Mouse (Mus musculus) neural tube, embryonic 14.5 days (tissue): ENCODE measurements at regions not wholly inside any gene's neighbourhood (a gene's known extent, or its start where the extent isn't known, plus 50 kb on each side); places are given as distances from the start of the nearest gene placed in this dataset.

Source experiments
- ATAC-seq: fragments of 200-750 bp; cut with Nextera tagmentation; 2 replicates; pipeline ENCODE4 v1.8.0; 2017; ENCODE audit warnings: low read depth, mild to moderate bottlenecking, moderate TSS enrichment, moderate library complexity
- H3K27ac ChIP-seq: fragments of 300-500 bp; sonication (generic); 2 replicates; pipeline ENCODE4 v1.5.1; 2014; ENCODE audit warnings: low read depth, mild to moderate bottlenecking, control low read depth, low read length, moderate library complexity, mixed read lengths
- H3K27me3 ChIP-seq: fragments of 300-500 bp; sonication (generic); 2 replicates; pipeline ENCODE4 v1.6.1; 2014; ENCODE audit warnings: low read length; ENCODE audit not compliant: control insufficient read depth, insufficient read depth
- H3K36me3 ChIP-seq: fragments of 300-500 bp; sonication (generic); 2 replicates; pipeline ENCODE4 v1.6.1; 2014; ENCODE audit warnings: low read length, mixed read lengths; ENCODE audit not compliant: control insufficient read depth, insufficient read depth
- H3K4me1 ChIP-seq: fragments of 300-500 bp; sonication (generic); 2 replicates; pipeline ENCODE4 v1.6.1; 2014; ENCODE audit warnings: low read length; ENCODE audit not compliant: control insufficient read depth, insufficient read depth
- H3K4me2 ChIP-seq: fragments of 300-500 bp; sonication (generic); 2 replicates; pipeline ENCODE4 v1.6.1; 2014; ENCODE audit warnings: mild to moderate bottlenecking, low read depth, low read length, control low read depth
- H3K4me3 ChIP-seq: fragments of 300-500 bp; sonication (generic); 2 replicates; pipeline ENCODE4 v1.5.1; 2014; ENCODE audit warnings: low read depth, low read length, control low read depth, mixed read lengths
- H3K9ac ChIP-seq: fragments of 300-500 bp; sonication (generic); replicated peaks from 2 replicates; pipeline ENCODE4 v1.6.1; 2014; ENCODE audit warnings: low read depth, mild to moderate bottlenecking, control low read depth, low read length, mixed read lengths
- H3K9me3 ChIP-seq: fragments of 300-500 bp; sonication (generic); 2 replicates; pipeline ENCODE4 v1.6.1; 2016; ENCODE audit warnings: low read length; ENCODE audit not compliant: control insufficient read depth
- WGBS: fragments of 180-500 bp; shearing (Covaris S2); extraction: QIAGEN DNeasy Blood & Tissue Kit; methylation state at CpG from one replicate; pipeline ENCODE4 v1.1.7; 2014; 5-methylcytosine and 5-hydroxymethylcytosine counted together

DNA sequence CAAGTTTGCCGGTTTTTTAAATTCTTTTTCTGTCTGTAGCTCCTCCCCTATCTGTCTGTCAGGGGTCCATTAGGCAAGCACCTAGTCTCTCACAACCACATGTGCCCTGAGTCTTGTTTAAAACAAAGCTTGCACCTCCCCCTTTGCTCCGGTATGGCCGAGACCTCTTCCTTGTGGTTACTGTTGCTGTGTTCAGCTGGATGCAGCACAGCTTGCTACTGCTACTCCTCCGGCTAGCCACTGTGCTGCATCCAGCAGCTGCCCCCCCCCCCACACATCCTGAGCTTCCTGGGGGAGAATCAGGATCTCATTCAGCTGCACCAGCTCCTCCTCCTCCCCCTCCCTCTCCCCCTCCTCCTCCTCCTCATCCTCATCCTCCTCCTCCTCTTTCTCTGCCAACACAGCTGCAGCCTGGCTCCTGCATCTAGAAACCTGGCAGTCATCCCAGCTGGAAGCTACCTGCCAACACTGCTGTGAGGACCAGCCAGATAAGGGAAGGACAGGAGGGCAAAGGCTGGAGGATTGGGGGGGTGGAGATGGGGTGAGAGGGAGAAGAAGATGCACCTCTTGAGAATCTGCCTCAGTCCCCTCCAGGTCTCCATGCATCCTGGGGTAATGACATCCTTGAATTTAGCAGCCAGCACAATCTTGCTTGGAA is 114.8 kb upstream of the Tmem260 start:
- Histone ChIP-seq H3K4me1 (peaks cover 12% of the 10 kb centered on the region; the same call in 1 of the 2 replicates), H3K4me2 (0 out of 2 replicates have a peak overlapping the region, but pooled peaks have one; percentile 14), H3K27ac (no peak overlapping the region), H3K4me3 (no peak overlapping the region), H3K36me3 (no peaks in the 10 kb centered on the region), H3K27me3 (no peaks in the 10 kb centered on the region), H3K9ac (no peak overlapping the region), H3K9me3 (no peaks in the 10 kb centered on the region)
- ATAC-seq, result peak; percentile 69
- 7% methylated on average over 4 of the region's 4 CpGs for WGBS

- ATAC-seq, result no peak
- H3K4me1 ChIP-seq, result peaks cover 12% of the 10 kb centered on the region; the same call in 1 of the 2 replicates
- 66% methylated on average over 2 of the region's 2 CpGs for WGBS
These were observed 114.3 kb upstream of the Tmem260 start for GRCm38 (mm10) chr14:48331623-48332000.

GRCm38 (mm10) chr14:48332193-48332592 is 113.7 kb upstream of the Tmem260 start:
- no peak overlapping the region for H3K4me3 ChIP-seq
- 60% methylated on average over 2 of the region's 2 CpGs for WGBS
- no peaks in the 10 kb centered on the region for H3K36me3 ChIP-seq
- H3K27me3 ChIP-seq, result no peaks in the 10 kb centered on the region
- H3K4me2 ChIP-seq, result no peak overlapping the region
- no peaks in the 10 kb centered on the region for H3K9me3 ChIP-seq
- no peak overlapping the region for H3K27ac ChIP-seq
- H3K4me1 ChIP-seq, result peaks cover 12% of the 10 kb centered on the region; the same call in 1 of the 2 replicates
- no peak overlapping the region for H3K9ac ChIP-seq
- ATAC-seq, result no peak

More at GRCm38 (mm10) chr14:48331623-48332000, 114.3 kb upstream of the Tmem260 start:
- no peak overlapping the region for H3K4me2 ChIP-seq
- H3K27me3 ChIP-seq, result no peaks in the 10 kb centered on the region
- no peaks in the 10 kb centered on the region for H3K36me3 ChIP-seq
- no peak overlapping the region for H3K27ac ChIP-seq
- H3K9ac ChIP-seq, result no peak overlapping the region
- no peak overlapping the region for H3K4me3 ChIP-seq
- no peaks in the 10 kb centered on the region for H3K9me3 ChIP-seq

- Histone ChIP-seq H3K4me1 (peaks cover 12% of the 10 kb centered on the region; the same call in 1 of the 2 replicates), H3K27ac (no peak overlapping the region), H3K4me3 (no peak overlapping the region), H3K4me2 (no peak overlapping the region), H3K9me3 (no peaks in the 10 kb centered on the region), H3K9ac (no peak overlapping the region), H3K36me3 (no peaks in the 10 kb centered on the region), H3K27me3 (no peaks in the 10 kb centered on the region)
- no peak for ATAC-seq
- 61% methylated on average over 4 of the region's 4 CpGs for WGBS
These were observed 113.3 kb upstream of the Tmem260 start for GRCm38 (mm10) chr14:48332660-48333059.

DNA sequence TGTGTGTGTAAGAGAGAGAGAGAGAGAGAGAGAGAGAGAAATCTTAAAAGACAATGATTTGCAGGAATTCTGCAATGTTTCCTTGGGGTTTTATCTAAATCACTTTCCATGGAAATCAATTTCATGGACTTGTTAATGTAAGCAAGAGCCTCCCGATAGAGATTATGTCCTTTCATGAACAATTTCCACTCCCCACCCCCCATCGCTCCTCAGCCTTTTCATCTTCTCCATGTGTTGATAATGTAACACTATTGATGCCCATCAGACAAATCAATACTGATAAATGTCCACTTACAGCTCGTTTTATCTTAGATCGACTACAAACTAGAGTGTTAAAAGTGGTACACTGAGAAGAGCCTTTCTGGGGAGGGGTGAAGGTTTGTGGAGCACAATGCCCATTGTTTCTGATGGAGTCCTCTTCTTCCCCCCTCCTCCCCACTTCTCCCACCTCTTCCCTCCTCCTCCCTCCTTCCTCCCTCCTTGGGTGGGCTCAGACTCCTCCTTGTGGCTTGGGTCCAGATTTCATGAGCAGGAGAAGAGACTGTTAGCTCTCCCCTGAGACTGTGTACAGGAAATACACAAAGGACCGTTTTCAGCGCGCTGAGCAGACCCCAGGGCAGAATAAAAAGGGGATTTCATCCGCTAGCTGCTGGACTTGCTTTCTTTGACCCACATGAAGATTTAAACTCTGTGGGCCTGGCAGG is 111.7 kb upstream of the Tmem260 start:
- Histone ChIP-seq H3K9me3 (no peaks in the 10 kb centered on the region), H3K4me3 (no peak overlapping the region), H3K4me2 (no peak overlapping the region), H3K36me3 (no peaks in the 10 kb centered on the region), H3K27ac (no peak overlapping the region), H3K27me3 (no peaks in the 10 kb centered on the region), H3K4me1 (peaks cover 12% of the 10 kb centered on the region; the same call in 1 of the 2 replicates), H3K9ac (no peak overlapping the region)
- 25% methylated on average over 8 of the region's 8 CpGs for WGBS
- ATAC-seq, result peak; percentile 26; the same call in 1 of the 2 replicates

DNA sequence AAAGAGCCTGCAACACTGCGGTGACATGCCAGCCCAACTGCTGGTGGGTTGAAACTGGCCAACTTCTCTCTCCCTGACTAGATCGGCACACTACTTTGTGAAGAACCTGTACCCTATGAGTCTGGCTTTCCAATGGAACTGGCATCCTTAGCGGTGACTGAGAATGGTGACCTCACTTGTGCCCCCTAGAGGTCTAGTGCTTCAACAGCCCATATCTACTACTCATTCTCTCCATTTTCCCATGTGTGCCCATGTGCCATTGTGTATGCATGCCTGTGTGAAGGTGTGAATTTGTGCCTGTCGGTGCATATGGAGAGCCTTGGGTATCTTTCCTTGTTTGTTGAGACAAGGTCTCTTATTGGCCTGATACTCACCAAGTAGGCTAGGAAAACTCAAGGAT is 106.5 kb upstream of the Tmem260 start:
- Histone ChIP-seq H3K9ac (no peak overlapping the region), H3K36me3 (no peaks in the 10 kb centered on the region), H3K4me3 (no peak overlapping the region), H3K27ac (no peak overlapping the region), H3K27me3 (peaks cover 2% of the 10 kb centered on the region; the same call in 1 of the 2 replicates), H3K4me2 (no peak overlapping the region), H3K4me1 (0 out of 2 replicates have a peak, but pooled peaks cover 2% of the 10 kb centered on the region), H3K9me3 (no peaks in the 10 kb centered on the region)
- ATAC-seq, result no peak
- WGBS, result 82% methylated on average over 4 of the region's 4 CpGs

- Histone ChIP-seq H3K36me3 (no peaks in the 10 kb centered on the region), H3K4me2 (no peak overlapping the region), H3K27ac (no peak overlapping the region), H3K27me3 (peaks cover 2% of the 10 kb centered on the region; the same call in 1 of the 2 replicates), H3K9ac (no peak overlapping the region), H3K4me1 (no peaks in the 10 kb centered on the region), H3K4me3 (no peak overlapping the region), H3K9me3 (no peaks in the 10 kb centered on the region)
- ATAC-seq, result no peak
- WGBS, result 70% methylated on average over 7 of the region's 7 CpGs
These were observed 103.0 kb upstream of the Tmem260 start for GRCm38 (mm10) chr14:48342944-48343343.

- Histone ChIP-seq H3K4me3 (no peak overlapping the region), H3K9ac (no peak overlapping the region), H3K4me2 (no peak overlapping the region), H3K4me1 (no peaks in the 10 kb centered on the region), H3K27ac (no peak overlapping the region), H3K27me3 (peaks cover 2% of the 10 kb centered on the region; the same call in 1 of the 2 replicates), H3K36me3 (no peaks in the 10 kb centered on the region), H3K9me3 (no peaks in the 10 kb centered on the region)
- ATAC-seq, result no peak
- WGBS, result 80% methylated on average over 7 of the region's 7 CpGs
These were observed 100.0 kb upstream of the Tmem260 start for GRCm38 (mm10) chr14:48345956-48346355.

- no peaks in the 10 kb centered on the region for H3K9me3 ChIP-seq
- H3K4me1 ChIP-seq, result no peaks in the 10 kb centered on the region
- H3K27ac ChIP-seq, result no peak overlapping the region
- H3K27me3 ChIP-seq, result no peaks in the 10 kb centered on the region
- peak; percentile 79; the same call in 1 of the 2 replicates for ATAC-seq
- H3K4me2 ChIP-seq, result peak overlapping the region; percentile 11; the same call in 1 of the 2 replicates
- H3K36me3 ChIP-seq, result no peaks in the 10 kb centered on the region
- H3K4me3 ChIP-seq, result no peak overlapping the region
- WGBS, result 50% methylated on average over 9 of the region's 9 CpGs
- H3K9ac ChIP-seq, result no peak overlapping the region
These were observed 96.4 kb upstream of the Tmem260 start for GRCm38 (mm10) chr14:48349392-48350044.
